Mouse (Mus musculus) cortical plate, adult 2 months (tissue): Measurements from ENCODE around the gene Dab1.

Experiments used
- CTCF ChIP-seq: fragments of 200-500 bp; IDR thresholded peaks from 2 replicates; pipeline ENCODE4 v1.5.1; 2011; ENCODE audit warnings: mild to moderate bottlenecking, control low read depth, low read length; ENCODE audit not compliant: insufficient read depth; ENCODE audit errors: extremely low read depth
- POLR2A ChIP-seq: fragments of 200-500 bp; IDR thresholded peaks from 2 replicates; pipeline ENCODE4 v1.6.1; 2011; ENCODE audit warnings: mild to moderate bottlenecking, low read length, control low read depth; ENCODE audit not compliant: insufficient read depth; ENCODE audit errors: extremely low read depth

DNA sequence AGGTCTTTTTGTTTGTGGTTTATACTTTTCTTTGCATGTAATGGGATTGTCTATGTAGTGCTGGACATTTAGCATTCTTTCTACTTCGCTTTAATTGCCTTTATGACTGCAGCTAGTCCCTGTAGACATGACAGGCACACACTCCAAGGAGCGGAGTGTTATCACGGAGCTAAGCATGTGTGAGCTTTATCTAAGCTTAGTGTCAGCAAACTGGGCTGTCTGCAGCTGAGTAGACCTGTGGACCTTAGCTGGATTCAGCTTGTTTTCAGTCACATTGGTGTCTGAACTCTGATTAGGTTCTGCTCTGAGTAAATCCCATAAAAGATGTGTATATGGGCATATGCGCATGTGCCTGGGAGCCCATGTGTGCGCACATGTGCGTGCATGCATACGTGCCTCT, 810.0 kb downstream of the Dab1 start:
- TF ChIP-seq CTCF (no peak), POLR2A (no peak)
